Mouse (Mus musculus) olfactory bulb, adult 2 months (tissue): Measurements from ENCODE around the gene Sptbn1.

Source experiments
- CTCF ChIP-seq: fragments of 200-500 bp; IDR thresholded peaks from 2 replicates; pipeline ENCODE4 v1.5.1; 2012; ENCODE audit warnings: low read depth, mild to moderate bottlenecking, low read length, moderate library complexity; ENCODE audit not compliant: insufficient read depth
- POLR2A ChIP-seq: fragments of 200-500 bp; IDR thresholded peaks from 2 replicates; pipeline ENCODE4 v1.6.1; 2012; ENCODE audit warnings: mild to moderate bottlenecking, low read depth, low read length, moderate library complexity; ENCODE audit not compliant: insufficient read depth

GRCm38 (mm10) chr11:30291155-30291554, 23.2 kb upstream of the Sptbn1 start:
- no peak for TF ChIP-seq CTCF
- TF ChIP-seq POLR2A, result no peak
